Comparison of ENCODE assay signal across 25 mouse cellular contexts in genomic region chr15:5625367-5625766, GRCm38 (mm10).
DNase-seq lines count a peak whose midpoint lies in the region; ATAC-seq and TF ChIP-seq lines count a peak whose summit lies in the region.
"Had no signal": no experiment of that assay in that cellular context is flagged by ENCODE, and none has a peak within 500 bp of the region (broad histone marks: within the 10 kb centered on the region; RNA-seq: fewer than 3 reads in every experiment).

No protein-coding gene starts in this region.

- peak; percentile 10 for DNase-seq in kidney, adult 2 months
- no peak for DNase-seq in kidney, postnatal 36 days
- DNase-seq in A20 (ENCODE audit: low read depth, low spot score) (peak; percentile 39), CH12.LX (ENCODE audit: extremely low read depth) (peak; percentile 18)
- DNase-seq: adrenal gland, adult 2 months; adrenal gland, postnatal 14 days; cerebellum, adult 11 months; cerebellum, adult 2 months; cerebellum, adult 9-11 months; cerebellum, postnatal 25 days; gastrocnemius, postnatal 10 days; gastrocnemius, postnatal 36 days; heart, adult 2 months; heart, postnatal 14 days; heart, postnatal 4 days had no signal

- H3K4me3 ChIP-seq in kidney, adult 2 months (ENCODE audit: insufficient read depth, low read depth, low read length): no peak overlapping the region
- no peak overlapping the region for H3K4me3 ChIP-seq in CH12.LX (replicated peaks in 1 of 3; ENCODE audit: low read depth in 2 of 3, low read length in 2 of 3, poor library complexity in 1 of 3)
- H3K4me3 ChIP-seq: embryonic facial prominence, embryonic 12.5 days; embryonic facial prominence, embryonic 15.5 days; forebrain, embryonic 12.5 days; forebrain, embryonic 15.5 days; heart, adult 2 months; heart, embryonic 10.5 days; heart, embryonic 13.5 days; hindbrain, embryonic 15.5 days had no signal

- no peak overlapping the region for H3K27ac ChIP-seq in kidney, adult 2 months (ENCODE audit: insufficient read depth, low read depth, low read length)
- H3K27ac ChIP-seq in CH12.LX (ENCODE audit: insufficient read depth, low read depth): no peak overlapping the region
- H3K27ac ChIP-seq: embryonic facial prominence, embryonic 12.5 days; embryonic facial prominence, embryonic 15.5 days; forebrain, embryonic 12.5 days; forebrain, embryonic 15.5 days; heart, adult 2 months; heart, embryonic 10.5 days; heart, embryonic 13.5 days; hindbrain, embryonic 15.5 days had no signal

- TF ChIP-seq POLR2A in kidney, adult 2 months (IDR thresholded peaks at IDR 0.05; ENCODE audit: low read depth, low read length): no peak
- TF ChIP-seq POLR2A in CH12.LX (IDR thresholded peaks at IDR 0.05; ENCODE audit: low read depth, low read length): no peak

- TF ChIP-seq RAD21 in CH12.LX (IDR thresholded peaks at IDR 0.05; ENCODE audit: low read depth, low read length): no peak

- no peak for TF ChIP-seq CTCF in kidney, adult 2 months (conservative IDR thresholded peaks at IDR 0.05; ENCODE audit: insufficient read depth, insufficient read length, low read depth, low read length)
- TF ChIP-seq CTCF in CH12.LX (conservative IDR thresholded peaks at IDR 0.05 in 1 of 2, IDR thresholded peaks at IDR 0.05 in 1 of 2; ENCODE audit: low read depth in 2 of 2, low read length in 2 of 2): no peak

- dilution Hi-C loops in CH12.LX (cut with MboI; ENCODE audit: extremely low pct_ligation_motif_present, extremely low pct_unique_long_range_greater_than_20kb, low sequenced_read_pairs): no loop called here

- no peaks in the 10 kb centered on the region for H3K9me3 ChIP-seq in CH12.LX (replicated peaks; ENCODE audit: low read length)
- H3K9me3 ChIP-seq: embryonic facial prominence, embryonic 12.5 days; embryonic facial prominence, embryonic 15.5 days; forebrain, embryonic 12.5 days; forebrain, embryonic 15.5 days; G1E; heart, embryonic 10.5 days; hindbrain, embryonic 15.5 days had no signal

- no peaks in the 10 kb centered on the region for H3K36me3 ChIP-seq in kidney, adult 2 months (ENCODE audit: control insufficient read depth, insufficient read depth, low read length)
- H3K36me3 ChIP-seq in CH12.LX (replicated peaks in 1 of 2; ENCODE audit: control insufficient read depth in 1 of 2, insufficient read depth in 1 of 2, low read length in 1 of 2): no peaks in the 10 kb centered on the region
- H3K36me3 ChIP-seq: embryonic facial prominence, embryonic 12.5 days; embryonic facial prominence, embryonic 15.5 days; forebrain, embryonic 12.5 days; forebrain, embryonic 15.5 days; G1E; heart, embryonic 10.5 days; heart, embryonic 13.5 days; hindbrain, embryonic 15.5 days had no signal

- 56% methylated on average over 2 of the region's 2 CpGs for WGBS in kidney, adult 2 months

- TF ChIP-seq EP300 in CH12.LX (IDR thresholded peaks at IDR 0.05; ENCODE audit: low read length): no peak

- no peaks in the 10 kb centered on the region for H3K4me1 ChIP-seq in kidney, adult 2 months (ENCODE audit: control insufficient read depth, insufficient read depth, low read length)
- peaks cover 0 to 7% of the 10 kb centered on the region in 2 experiments; a peak in 1 of 4 replicates for H3K4me1 ChIP-seq in CH12.LX (ENCODE audit: control insufficient read depth in 1 of 2, insufficient read depth in 2 of 2)
- H3K4me1 ChIP-seq: embryonic facial prominence, embryonic 12.5 days; embryonic facial prominence, embryonic 15.5 days; forebrain, embryonic 12.5 days; forebrain, embryonic 15.5 days; heart, embryonic 10.5 days; heart, embryonic 13.5 days; hindbrain, embryonic 15.5 days had no signal

- no peaks in the 10 kb centered on the region for H3K27me3 ChIP-seq in kidney, adult 2 months (replicated peaks; ENCODE audit: control insufficient read depth, insufficient read depth, low read length)
- H3K27me3 ChIP-seq in CH12.LX (replicated peaks): no peaks in the 10 kb centered on the region
- H3K27me3 ChIP-seq: embryonic facial prominence, embryonic 12.5 days; embryonic facial prominence, embryonic 15.5 days; forebrain, embryonic 12.5 days; forebrain, embryonic 15.5 days; heart, embryonic 13.5 days; hindbrain, embryonic 15.5 days had no signal

- in situ Hi-C loops in CH12.LX (cut with MboI; ENCODE audit: low pct_ligation_motif_present, low pct_unique_long_range_greater_than_20kb, low sequenced_read_pairs): no loop called here

- H3K4me2 ChIP-seq in CH12.LX (ENCODE audit: insufficient read depth, low read depth, poor library complexity, severe bottlenecking): no peak overlapping the region; the same call in 1 of the 2 replicates
- H3K4me2 ChIP-seq: embryonic facial prominence, embryonic 12.5 days; embryonic facial prominence, embryonic 15.5 days; forebrain, embryonic 12.5 days; forebrain, embryonic 15.5 days; heart, embryonic 13.5 days; hindbrain, embryonic 15.5 days had no signal

- no peak for ATAC-seq in erythroid progenitor cell, adult 5-6 weeks (replicated peaks; ENCODE audit: low FRiP score, poor library complexity, severe bottlenecking)
- ATAC-seq in megakaryocyte-erythroid progenitor cell, adult 5-6 weeks (replicated peaks; ENCODE audit: low FRiP score, low TSS enrichment, poor library complexity, severe bottlenecking): no peak
- ATAC-seq: forebrain, embryonic 15.5 days had no signal

- no peaks in the 10 kb centered on the region for H3K79me2 ChIP-seq in CH12.LX (replicated peaks; ENCODE audit: control insufficient read depth, extremely low read depth, insufficient read depth, poor library complexity, severe bottlenecking)

- no peak overlapping the region for H3K9ac ChIP-seq in CH12.LX (ENCODE audit: insufficient read depth, low read depth)
- H3K9ac ChIP-seq: embryonic facial prominence, embryonic 12.5 days; embryonic facial prominence, embryonic 15.5 days; forebrain, embryonic 12.5 days; forebrain, embryonic 15.5 days; heart, embryonic 13.5 days; hindbrain, embryonic 15.5 days had no signal

TF ChIP-seq in CH12.LX, 34 proteins besides CTCF, POLR2A, EP300 and RAD21:
- no peak for TF ChIP-seq MAX (IDR thresholded peaks at IDR 0.05; ENCODE audit: low read length)
- peak; percentile 28; the same call in 1 of the 2 replicates for TF ChIP-seq JUND (conservative IDR thresholded peaks at IDR 0.05; ENCODE audit: low read depth, low read length)
- no peak for TF ChIP-seq KAT2A (IDR thresholded peaks at IDR 0.05; ENCODE audit: insufficient replicate concordance, low read length)
- TF ChIP-seq TBP (conservative IDR thresholded peaks at IDR 0.05; ENCODE audit: low read depth, low read length): no peak
- TF ChIP-seq IRF4 (IDR thresholded peaks at IDR 0.05; ENCODE audit: low read depth, low read length): peak; percentile 68; the same call in 1 of the 2 replicates
- TF ChIP-seq JUN (IDR thresholded peaks at IDR 0.05; ENCODE audit: insufficient read depth, low read depth, low read length): peak; percentile 11; the same call in 1 of the 2 replicates
- peak; percentile 85 for TF ChIP-seq MEF2A (IDR thresholded peaks at IDR 0.05; ENCODE audit: borderline replicate concordance, low read depth, low read length)

Comparison
In these comparisons a context has a peak if more than half of its experiments do, and no peak if none do; other contexts are left out.
1. DNase-seq: peak in kidney, adult 2 months (single experiment), A20 (single experiment) and CH12.LX (single experiment); none in kidney, postnatal 36 days (0 of 2).